Mouse (Mus musculus): ENCODE data around the gene Ric1. TPM values are rescaled to one million over a fixed set of nuclear protein-coding genes. Genes with fewer than 3 reads are reported as not detected.

Gene Ric1
- polyA plus RNA-seq, 1 experiment = 4.3 TPM

- H3K36me3 ChIP-seq (ENCODE audit: control insufficient read depth, insufficient read depth) = peaks cover 3% of the 10 kb centered on the region
- TF ChIP-seq CTCF (IDR thresholded peaks at IDR 0.05; ENCODE audit: control insufficient read depth, insufficient read depth, insufficient read length) = no peak
- TF ChIP-seq FOSL1 (IDR thresholded peaks at IDR 0.05; ENCODE audit: insufficient read depth, low read length, poor library complexity, severe bottlenecking) = no peak
- no peak for TF ChIP-seq MYOD1 (IDR thresholded peaks at IDR 0.05; ENCODE audit: control insufficient read depth, insufficient read length, low read depth)
- TF ChIP-seq USF1 (IDR thresholded peaks at IDR 0.05; ENCODE audit: low read depth) = no peak
- no peak for TF ChIP-seq MAX (IDR thresholded peaks at IDR 0.05)
- no peak for TF ChIP-seq CEBPB (IDR thresholded peaks at IDR 0.05; ENCODE audit: low read depth)
- TF ChIP-seq MYOG (IDR thresholded peaks at IDR 0.05; ENCODE audit: control insufficient read depth, extremely low read depth, insufficient read length) = no peak
- no peaks in the 10 kb centered on the region for H3K27me3 ChIP-seq (ENCODE audit: control insufficient read depth, insufficient read depth, insufficient read length)
- no peak overlapping the region for H3K4me3 ChIP-seq (ENCODE audit: insufficient read depth, poor library complexity, severe bottlenecking)
- H3K79me3 ChIP-seq (ENCODE audit: low read depth) = peaks cover 38% of the 10 kb centered on the region
- peaks cover 84% of the 10 kb centered on the region for H3K79me2 ChIP-seq (ENCODE audit: control insufficient read depth, insufficient read depth)
- H3ac ChIP-seq (ENCODE audit: control insufficient read depth, insufficient read length, low read depth) = no peak overlapping the region
These were observed 6.5 kb downstream of the Ric1 start for GRCm38 (mm10) chr19:29528568-29528967.

- Histone ChIP-seq H3K79me2 (ENCODE audit: control insufficient read depth, insufficient read depth) (peaks cover 35% of the 10 kb centered on the region), H3K36me3 (ENCODE audit: control insufficient read depth, insufficient read depth) (peaks cover 10% of the 10 kb centered on the region)
- TF ChIP-seq MAX (IDR thresholded peaks at IDR 0.05) = no peak
- TF ChIP-seq MYOD1 (IDR thresholded peaks at IDR 0.05; ENCODE audit: control insufficient read depth, insufficient read length, low read depth) = no peak
- TF ChIP-seq USF1 (IDR thresholded peaks at IDR 0.05; ENCODE audit: low read depth) = no peak
- no peak for TF ChIP-seq MYOG (IDR thresholded peaks at IDR 0.05; ENCODE audit: control insufficient read depth, extremely low read depth, insufficient read length)
- TF ChIP-seq FOSL1 (IDR thresholded peaks at IDR 0.05; ENCODE audit: insufficient read depth, low read length, poor library complexity, severe bottlenecking) = no peak
- TF ChIP-seq CEBPB (IDR thresholded peaks at IDR 0.05; ENCODE audit: low read depth) = no peak
- TF ChIP-seq CTCF (IDR thresholded peaks at IDR 0.05; ENCODE audit: control insufficient read depth, insufficient read depth, insufficient read length) = no peak
These were observed 11.9 kb downstream of the Ric1 start for GRCm38 (mm10) chr19:29534030-29534429.

GRCm38 (mm10) chr19:29542256-29542970, 20.3 kb downstream of the Ric1 start:
- H3K27me3 ChIP-seq (ENCODE audit: control insufficient read depth, insufficient read depth, insufficient read length) = no peaks in the 10 kb centered on the region
- TF ChIP-seq MYOG (IDR thresholded peaks at IDR 0.05; ENCODE audit: control insufficient read depth, extremely low read depth, insufficient read length) (no peak), MAX (IDR thresholded peaks at IDR 0.05) (no peak), FOSL1 (IDR thresholded peaks at IDR 0.05; ENCODE audit: insufficient read depth, low read length, poor library complexity, severe bottlenecking) (no peak), CTCF (IDR thresholded peaks at IDR 0.05; ENCODE audit: control insufficient read depth, insufficient read depth, insufficient read length) (no peak), MYOD1 (IDR thresholded peaks at IDR 0.05; ENCODE audit: control insufficient read depth, insufficient read length, low read depth) (no peak), CEBPB (IDR thresholded peaks at IDR 0.05; ENCODE audit: low read depth) (no peak), USF1 (IDR thresholded peaks at IDR 0.05; ENCODE audit: low read depth) (no peak)
- H3K36me3 ChIP-seq (ENCODE audit: control insufficient read depth, insufficient read depth) = no peaks in the 10 kb centered on the region
- H3K79me3 ChIP-seq (ENCODE audit: low read depth) = no peaks in the 10 kb centered on the region
- no peak overlapping the region for H3ac ChIP-seq (ENCODE audit: control insufficient read depth, insufficient read length, low read depth)
- H3K79me2 ChIP-seq (ENCODE audit: control insufficient read depth, insufficient read depth) = no peaks in the 10 kb centered on the region
- H3K4me3 ChIP-seq (ENCODE audit: insufficient read depth, poor library complexity, severe bottlenecking) = no peak overlapping the region

More at GRCm38 (mm10) chr19:29534030-29534429, 11.9 kb downstream of the Ric1 start:
- peaks cover 6% of the 10 kb centered on the region for H3K79me3 ChIP-seq (ENCODE audit: low read depth)
- H3K4me3 ChIP-seq (ENCODE audit: insufficient read depth, poor library complexity, severe bottlenecking) = no peak overlapping the region
- H3ac ChIP-seq (ENCODE audit: control insufficient read depth, insufficient read length, low read depth) = no peak overlapping the region
- H3K27me3 ChIP-seq (ENCODE audit: control insufficient read depth, insufficient read depth, insufficient read length) = no peaks in the 10 kb centered on the region

GRCm38 (mm10) chr19:29544026-29544425, 21.9 kb downstream of the Ric1 start:
- Histone ChIP-seq H3K36me3 (ENCODE audit: control insufficient read depth, insufficient read depth) (no peaks in the 10 kb centered on the region), H3ac (ENCODE audit: control insufficient read depth, insufficient read length, low read depth) (no peak overlapping the region), H3K79me2 (ENCODE audit: control insufficient read depth, insufficient read depth) (peaks cover 6% of the 10 kb centered on the region), H3K27me3 (ENCODE audit: control insufficient read depth, insufficient read depth, insufficient read length) (no peaks in the 10 kb centered on the region), H3K4me3 (ENCODE audit: insufficient read depth, poor library complexity, severe bottlenecking) (no peak overlapping the region), H3K79me3 (ENCODE audit: low read depth) (no peaks in the 10 kb centered on the region)
- no peak for TF ChIP-seq CEBPB (IDR thresholded peaks at IDR 0.05; ENCODE audit: low read depth)
- TF ChIP-seq FOSL1 (IDR thresholded peaks at IDR 0.05; ENCODE audit: insufficient read depth, low read length, poor library complexity, severe bottlenecking) = no peak
- no peak for TF ChIP-seq MAX (IDR thresholded peaks at IDR 0.05)
- TF ChIP-seq USF1 (IDR thresholded peaks at IDR 0.05; ENCODE audit: low read depth) = no peak
- TF ChIP-seq MYOG (IDR thresholded peaks at IDR 0.05; ENCODE audit: control insufficient read depth, extremely low read depth, insufficient read length) = no peak
- TF ChIP-seq CTCF (IDR thresholded peaks at IDR 0.05; ENCODE audit: control insufficient read depth, insufficient read depth, insufficient read length) = no peak
- TF ChIP-seq MYOD1 (IDR thresholded peaks at IDR 0.05; ENCODE audit: control insufficient read depth, insufficient read length, low read depth) = no peak

- no peak for TF ChIP-seq USF1 (IDR thresholded peaks at IDR 0.05; ENCODE audit: low read depth)
- TF ChIP-seq MYOG (IDR thresholded peaks at IDR 0.05; ENCODE audit: control insufficient read depth, extremely low read depth, insufficient read length) = no peak
- no peak for TF ChIP-seq CEBPB (IDR thresholded peaks at IDR 0.05; ENCODE audit: low read depth)
- no peak for TF ChIP-seq FOSL1 (IDR thresholded peaks at IDR 0.05; ENCODE audit: insufficient read depth, low read length, poor library complexity, severe bottlenecking)
- no peak for TF ChIP-seq MAX (IDR thresholded peaks at IDR 0.05)
- no peak for TF ChIP-seq MYOD1 (IDR thresholded peaks at IDR 0.05; ENCODE audit: control insufficient read depth, insufficient read length, low read depth)
- TF ChIP-seq CTCF (IDR thresholded peaks at IDR 0.05; ENCODE audit: control insufficient read depth, insufficient read depth, insufficient read length) = no peak
These were observed 28.5 kb downstream of the Ric1 start for GRCm38 (mm10) chr19:29550618-29551017.

More at GRCm38 (mm10) chr19:29550618-29551017, 28.5 kb downstream of the Ric1 start:
- no peaks in the 10 kb centered on the region for H3K27me3 ChIP-seq (ENCODE audit: control insufficient read depth, insufficient read depth, insufficient read length)
- no peaks in the 10 kb centered on the region for H3K36me3 ChIP-seq (ENCODE audit: control insufficient read depth, insufficient read depth)
- no peak overlapping the region for H3ac ChIP-seq (ENCODE audit: control insufficient read depth, insufficient read length, low read depth)
- H3K4me3 ChIP-seq (ENCODE audit: insufficient read depth, poor library complexity, severe bottlenecking) = no peak overlapping the region
- peaks cover 18% of the 10 kb centered on the region for H3K79me2 ChIP-seq (ENCODE audit: control insufficient read depth, insufficient read depth)
- peaks cover 5% of the 10 kb centered on the region for H3K79me3 ChIP-seq (ENCODE audit: low read depth)
